Mouse (Mus musculus): ENCODE results near the gene 3110082J24Rik. TPM values are rescaled to one million over a fixed set of nuclear protein-coding genes. Genes with fewer than 3 reads are reported as not detected.

Gene 3110082J24Rik
- polyA plus RNA-seq (2015; fragmentation: Nextera tagmentation; extraction: Ambion mirVana): 6.4 and 7.2 TPM in 2 replicates

- Histone ChIP-seq H3K36me3 (no peaks in the 10 kb centered on the region), H3K9ac (peak within 1 kb of the TSS; percentile 88), H3K4me3 (peak within 1 kb of the TSS; percentile 77), H3K27ac (peak within 1 kb of the TSS; percentile 91), H3K4me2 (peak within 1 kb of the TSS; percentile 96), H3K9me3 (no peaks in the 10 kb centered on the region), H3K4me1 (replicated peaks) (peaks cover 59% of the 10 kb centered on the region), H3K27me3 (0 out of 2 replicates have a peak, but pooled peaks cover 11% of the 10 kb centered on the region)
- ATAC-seq (ENCODE audit: low FRiP score): peak; percentile 40
- WGBS: under 1% methylated on average over 29 of the region's 29 CpGs
Observed at GRCm38 (mm10) chr5:30105668-30106300, at the start of gene 3110082J24Rik. 3110082J24Rik (minus strand) TSS chr5:30106086.

GRCm38 (mm10) chr5:30155395-30155792, 49.5 kb upstream of the 3110082J24Rik start:
- Histone ChIP-seq H3K36me3 (no peaks in the 10 kb centered on the region), H3K27ac (peak overlapping the region; percentile 88), H3K4me2 (peak overlapping the region; percentile 69), H3K4me1 (replicated peaks) (peaks cover 30% of the 10 kb centered on the region), H3K27me3 (no peaks in the 10 kb centered on the region), H3K9ac (peak overlapping the region; percentile 79), H3K9me3 (no peaks in the 10 kb centered on the region), H3K4me3 (peak overlapping the region; percentile 69)
- under 1% methylated on average over 31 of the region's 31 CpGs for WGBS
- peak; percentile 70 for ATAC-seq (ENCODE audit: low FRiP score)

GRCm38 (mm10) chr5:30154474-30155394, 48.8 kb upstream of the 3110082J24Rik start, which contains the start of the genes Hadha and Hadhb:
Hadha (minus strand) TSS chr5:30155162.
Hadhb (plus strand) TSS chr5:30155248.
- Histone ChIP-seq H3K9me3 (no peaks in the 10 kb centered on the region), H3K4me1 (replicated peaks) (peaks cover 33% of the 10 kb centered on the region), H3K4me3 (peak within 1 kb of the TSS; percentile 69), H3K27me3 (no peaks in the 10 kb centered on the region), H3K27ac (peak within 1 kb of the TSS; percentile 88), H3K9ac (peak within 1 kb of the TSS; percentile 79), H3K4me2 (peak within 1 kb of the TSS; percentile 69), H3K36me3 (no peaks in the 10 kb centered on the region)
- 0% methylated on average over 53 of the region's 53 CpGs for WGBS
- peak; percentile 93 for ATAC-seq (ENCODE audit: low FRiP score)

- no peaks in the 10 kb centered on the region for H3K36me3 ChIP-seq
- WGBS: 25% methylated on average over 4 of the region's 4 CpGs
Observed at GRCm38 (mm10) chr5:30154013-30154412, 48.1 kb upstream of the 3110082J24Rik start.

GRCm38 (mm10) chr5:30153222-30153621, 47.3 kb upstream of the 3110082J24Rik start:
- no peak for ATAC-seq (ENCODE audit: low FRiP score)
- 89% methylated on average over 2 of the region's 2 CpGs for WGBS

More at GRCm38 (mm10) chr5:30154013-30154412, 48.1 kb upstream of the 3110082J24Rik start:
- Histone ChIP-seq H3K9ac (peak overlapping the region; percentile 79), H3K4me2 (peak overlapping the region; percentile 69), H3K27ac (no peak overlapping the region), H3K27me3 (no peaks in the 10 kb centered on the region), H3K4me1 (replicated peaks) (peaks cover 33% of the 10 kb centered on the region), H3K4me3 (peak overlapping the region; percentile 69), H3K9me3 (no peaks in the 10 kb centered on the region)
- ATAC-seq (ENCODE audit: low FRiP score): no peak

GRCm38 (mm10) chr5:30152413-30152812, 46.5 kb upstream of the 3110082J24Rik start:
- Histone ChIP-seq H3K4me2 (no peak overlapping the region), H3K36me3 (0 out of 2 replicates have a peak, but pooled peaks cover 3% of the 10 kb centered on the region), H3K4me1 (replicated peaks) (peaks cover 29% of the 10 kb centered on the region), H3K27ac (no peak overlapping the region), H3K27me3 (no peaks in the 10 kb centered on the region), H3K9me3 (no peaks in the 10 kb centered on the region), H3K4me3 (no peak overlapping the region), H3K9ac (no peak overlapping the region)
- WGBS: 94% methylated on average over 1 of the region's 1 CpGs
- ATAC-seq (ENCODE audit: low FRiP score): no peak

More at GRCm38 (mm10) chr5:30153222-30153621, 47.3 kb upstream of the 3110082J24Rik start:
- Histone ChIP-seq H3K4me1 (replicated peaks) (peaks cover 33% of the 10 kb centered on the region), H3K4me3 (no peak overlapping the region), H3K9ac (no peak overlapping the region), H3K4me2 (0 out of 2 replicates have a peak overlapping the region, but pooled peaks have one; percentile 13), H3K36me3 (0 out of 2 replicates have a peak, but pooled peaks cover 3% of the 10 kb centered on the region), H3K27me3 (no peaks in the 10 kb centered on the region), H3K27ac (no peak overlapping the region), H3K9me3 (no peaks in the 10 kb centered on the region)

GRCm38 (mm10) chr5:30152007-30152406, 46.1 kb upstream of the 3110082J24Rik start:
- WGBS: 79% methylated on average over 4 of the region's 4 CpGs
- Histone ChIP-seq H3K4me1 (replicated peaks) (peaks cover 28% of the 10 kb centered on the region), H3K27me3 (no peaks in the 10 kb centered on the region), H3K4me3 (no peak overlapping the region), H3K9me3 (no peaks in the 10 kb centered on the region), H3K36me3 (peaks cover 3% of the 10 kb centered on the region; the same call in 1 of the 2 replicates), H3K27ac (no peak overlapping the region), H3K9ac (no peak overlapping the region), H3K4me2 (no peak overlapping the region)
- no peak for ATAC-seq (ENCODE audit: low FRiP score)

- Histone ChIP-seq H3K36me3 (peaks cover 35% of the 10 kb centered on the region), H3K9ac (no peak overlapping the region), H3K4me2 (no peak overlapping the region), H3K9me3 (no peaks in the 10 kb centered on the region), H3K4me1 (replicated peaks) (peaks cover 9% of the 10 kb centered on the region), H3K27me3 (no peaks in the 10 kb centered on the region), H3K4me3 (no peak overlapping the region), H3K27ac (no peak overlapping the region)
- no peak for ATAC-seq (ENCODE audit: low FRiP score)
- 92% methylated on average over 5 of the region's 5 CpGs for WGBS
Observed at GRCm38 (mm10) chr5:30148133-30148920, 42.4 kb upstream of the 3110082J24Rik start.

GRCm38 (mm10) chr5:30146526-30146925, 40.6 kb upstream of the 3110082J24Rik start:
- H3K9me3 ChIP-seq: no peaks in the 10 kb centered on the region
- H3K36me3 ChIP-seq: peaks cover 52% of the 10 kb centered on the region
- H3K4me2 ChIP-seq: no peak overlapping the region
- WGBS: 81% methylated on average over 6 of the region's 6 CpGs
- 0 out of 2 replicates have a peak, but pooled peaks cover 4% of the 10 kb centered on the region for H3K4me1 ChIP-seq (replicated peaks)
- no peaks in the 10 kb centered on the region for H3K27me3 ChIP-seq
- no peak overlapping the region for H3K9ac ChIP-seq
- no peak overlapping the region for H3K4me3 ChIP-seq
- ATAC-seq (ENCODE audit: low FRiP score): no peak
- no peak overlapping the region for H3K27ac ChIP-seq

- Histone ChIP-seq H3K27ac (no peak overlapping the region), H3K4me3 (no peak overlapping the region), H3K4me2 (no peak overlapping the region), H3K27me3 (no peaks in the 10 kb centered on the region), H3K36me3 (peaks cover 88% of the 10 kb centered on the region), H3K9ac (no peak overlapping the region), H3K9me3 (no peaks in the 10 kb centered on the region), H3K4me1 (replicated peaks) (no peaks in the 10 kb centered on the region)
- ATAC-seq (ENCODE audit: low FRiP score): no peak
- WGBS: 92% methylated on average over 4 of the region's 4 CpGs
Observed at GRCm38 (mm10) chr5:30138193-30138592, 32.3 kb upstream of the 3110082J24Rik start.

GRCm38 (mm10) chr5:30137271-30137670, 31.4 kb upstream of the 3110082J24Rik start:
- Histone ChIP-seq H3K27ac (no peak overlapping the region), H3K9ac (no peak overlapping the region), H3K36me3 (peaks cover 88% of the 10 kb centered on the region), H3K4me2 (no peak overlapping the region), H3K4me1 (replicated peaks) (no peaks in the 10 kb centered on the region), H3K27me3 (no peaks in the 10 kb centered on the region), H3K4me3 (no peak overlapping the region), H3K9me3 (no peaks in the 10 kb centered on the region)
- WGBS: 93% methylated on average over 9 of the region's 9 CpGs
- ATAC-seq (ENCODE audit: low FRiP score): no peak

Data from hindbrain, embryonic 13.5 days (tissue).